Mouse (Mus musculus) C2C12 (cell line): Measurements from ENCODE around the gene Celf2.

Source experiments
- CEBPB ChIP-seq: IDR thresholded peaks from one replicate; pipeline ENCODE4 v1.6.1; 2011; ENCODE audit warnings: low read depth, mild to moderate bottlenecking, control low read depth, moderate library complexity
- MAX ChIP-seq: IDR thresholded peaks from one replicate; pipeline ENCODE4 v1.6.1; 2011; ENCODE audit warnings: mild to moderate bottlenecking, control low read depth

DNA sequence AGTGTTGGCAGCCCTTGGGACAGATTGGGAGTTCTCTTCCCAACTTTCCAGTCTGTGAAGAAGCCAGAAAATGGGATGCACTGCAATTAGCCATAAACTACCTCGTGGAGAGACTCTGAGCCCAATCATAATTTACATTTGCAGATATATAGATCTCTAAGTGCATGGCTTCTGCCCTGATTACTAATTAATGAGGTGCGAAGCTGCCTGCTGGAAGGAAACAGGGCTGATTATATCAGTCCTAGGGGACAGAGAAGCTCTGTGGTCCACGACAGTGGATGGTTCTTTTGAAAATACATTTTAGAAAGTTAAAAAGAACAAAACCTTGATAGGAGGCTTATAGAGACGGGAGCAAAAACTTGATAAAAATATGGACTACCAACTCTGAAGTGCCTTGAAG is 885.6 kb downstream of the Celf2 start:
- no peak for TF ChIP-seq MAX
- no peak for TF ChIP-seq CEBPB
